Mouse (Mus musculus) megakaryocyte, embryonic 14.5 days (primary cell): ENCODE data around the gene Dnm2. TPM values are rescaled to one million over a fixed set of nuclear protein-coding genes. Genes with fewer than 3 reads are reported as not detected.
"Not testable (repeated sequence)": the region's sequence is repeated elsewhere in the genome, so short reads cannot be mapped to it uniquely, and the experiment has no call there.

ENCODE experiments used
- H3K27me3 ChIP-seq: replicated peaks from 2 replicates; pipeline ENCODE3; 2012; ENCODE audit warnings: inconsistent platforms
- H3K36me3 ChIP-seq: replicated peaks from 2 replicates; pipeline ENCODE3; 2012; ENCODE audit warnings: low read length, inconsistent platforms, mixed read lengths
- H3K4me1 ChIP-seq: 2 replicates; pipeline ENCODE4 v1.6.1; 2012; ENCODE audit warnings: inconsistent platforms
- H3K4me3 ChIP-seq: replicated peaks from 2 replicates; pipeline ENCODE3; 2012; ENCODE audit warnings: moderate library complexity, mild to moderate bottlenecking, inconsistent platforms
- H3K9me3 ChIP-seq: 2 replicates; pipeline ENCODE4 v1.6.1; 2012; ENCODE audit warnings: inconsistent platforms
- FLI1 ChIP-seq: IDR thresholded peaks from 2 replicates; pipeline ENCODE4 v1.6.1; 2012; ENCODE audit warnings: low read length, inconsistent platforms, mixed read lengths
- GATA1 ChIP-seq: IDR thresholded peaks from 3 replicates; pipeline ENCODE4 v1.6.1; 2012; ENCODE audit warnings: mixed read lengths, low read length, inconsistent platforms, borderline replicate concordance
- polyA plus RNA-seq: library from polyadenylated mRNA; stranded (reverse); fragments of >175 nt; gene quantifications from 2 replicates; pipeline ENCODE4 v1.2.3, GENCODE M21; 2012; ENCODE audit warnings: low replicate concordance; ENCODE audit not compliant: insufficient read depth

The Dnm2 gene
- polyA plus RNA-seq, 1 experiment, result 714 TPM

GRCm38 (mm10) chr9:21453459-21453858 is 28.8 kb downstream of the Dnm2 start:
- Histone ChIP-seq H3K36me3 (peaks cover 66% of the 10 kb centered on the region), H3K4me3 (peak overlapping the region; percentile 67), H3K9me3 (no peaks in the 10 kb centered on the region), H3K4me1 (peaks cover 100% of the 10 kb centered on the region), H3K27me3 (no peaks in the 10 kb centered on the region)
- TF ChIP-seq FLI1, result no peak
- TF ChIP-seq GATA1, result no peak

GRCm38 (mm10) chr9:21454556-21454955 is 29.8 kb downstream of the Dnm2 start:
- Histone ChIP-seq H3K4me1 (peaks cover 100% of the 10 kb centered on the region), H3K9me3 (no peaks in the 10 kb centered on the region), H3K36me3 (peaks cover 66% of the 10 kb centered on the region), H3K27me3 (no peaks in the 10 kb centered on the region), H3K4me3 (peak overlapping the region; percentile 56)
- TF ChIP-seq FLI1 (no peak), GATA1 (no peak)

- Histone ChIP-seq H3K4me1 (peaks cover 100% of the 10 kb centered on the region), H3K4me3 (peak overlapping the region; percentile 81), H3K36me3 (peaks cover 66% of the 10 kb centered on the region), H3K27me3 (no peaks in the 10 kb centered on the region), H3K9me3 (no peaks in the 10 kb centered on the region)
- no peak for TF ChIP-seq GATA1
- no peak for TF ChIP-seq FLI1
These were observed 30.5 kb downstream of the Dnm2 start for GRCm38 (mm10) chr9:21455103-21455770.

GRCm38 (mm10) chr9:21456246-21456929 is 31.7 kb downstream of the Dnm2 start:
- peaks cover 100% of the 10 kb centered on the region for H3K4me1 ChIP-seq
- no peaks in the 10 kb centered on the region for H3K9me3 ChIP-seq
- peaks cover 69% of the 10 kb centered on the region for H3K36me3 ChIP-seq
- TF ChIP-seq GATA1 (no peak), FLI1 (no peak)
- H3K4me3 ChIP-seq, result peak overlapping the region; percentile 87
- no peaks in the 10 kb centered on the region for H3K27me3 ChIP-seq

GRCm38 (mm10) chr9:21456930-21457634 is 32.4 kb downstream of the Dnm2 start:
- TF ChIP-seq FLI1, result no peak
- TF ChIP-seq GATA1, result no peak
- Histone ChIP-seq H3K36me3 (peaks cover 69% of the 10 kb centered on the region), H3K4me3 (peak overlapping the region; percentile 87), H3K9me3 (no peaks in the 10 kb centered on the region), H3K4me1 (peaks cover 100% of the 10 kb centered on the region), H3K27me3 (no peaks in the 10 kb centered on the region)

GRCm38 (mm10) chr9:21458821-21459220 is 34.1 kb downstream of the Dnm2 start:
- no peaks in the 10 kb centered on the region for H3K9me3 ChIP-seq
- no peaks in the 10 kb centered on the region for H3K27me3 ChIP-seq
- TF ChIP-seq FLI1 (no peak), GATA1 (no peak)
- no peak overlapping the region for H3K4me3 ChIP-seq
- peaks cover 100% of the 10 kb centered on the region for H3K4me1 ChIP-seq
- H3K36me3 ChIP-seq, result peaks cover 78% of the 10 kb centered on the region

- Histone ChIP-seq H3K36me3 (peaks cover 85% of the 10 kb centered on the region), H3K27me3 (no peaks in the 10 kb centered on the region), H3K4me3 (no peak overlapping the region), H3K4me1 (peaks cover 100% of the 10 kb centered on the region), H3K9me3 (no peaks in the 10 kb centered on the region)
- TF ChIP-seq FLI1, result no peak
- no peak for TF ChIP-seq GATA1
These were observed 35.8 kb downstream of the Dnm2 start for GRCm38 (mm10) chr9:21460400-21460940.

- H3K4me3 ChIP-seq, result peak overlapping the region; percentile 89
- peaks cover 96% of the 10 kb centered on the region for H3K36me3 ChIP-seq
- H3K9me3 ChIP-seq, result no peaks in the 10 kb centered on the region
- H3K27me3 ChIP-seq, result no peaks in the 10 kb centered on the region
- H3K4me1 ChIP-seq, result peaks cover 96% of the 10 kb centered on the region
- TF ChIP-seq GATA1, result no peak
- TF ChIP-seq FLI1, result no peak
These were observed 38.5 kb downstream of the Dnm2 start for GRCm38 (mm10) chr9:21463138-21463590.

- Histone ChIP-seq H3K4me3 (peak overlapping the region; percentile 89), H3K4me1 (peaks cover 94% of the 10 kb centered on the region)
These were observed 39.3 kb downstream of the Dnm2 start for GRCm38 (mm10) chr9:21463766-21464564.

GRCm38 (mm10) chr9:21464565-21464928 is 39.8 kb downstream of the Dnm2 start:
- H3K4me3 ChIP-seq, H3K9me3 ChIP-seq, H3K27me3 ChIP-seq: not testable (repeated sequence)
- Histone ChIP-seq H3K4me1 (peaks cover 88% of the 10 kb centered on the region), H3K36me3 (peaks cover 96% of the 10 kb centered on the region)

More at GRCm38 (mm10) chr9:21463766-21464564, 39.3 kb downstream of the Dnm2 start:
- TF ChIP-seq FLI1, result no peak
- TF ChIP-seq GATA1, result no peak
- H3K36me3 ChIP-seq, result peaks cover 96% of the 10 kb centered on the region
- no peaks in the 10 kb centered on the region for H3K9me3 ChIP-seq
- H3K27me3 ChIP-seq, result no peaks in the 10 kb centered on the region
